Mouse (Mus musculus): ENCODE data around the gene Tprkb. TPM values are rescaled to one million over a fixed set of nuclear protein-coding genes. Genes with fewer than 3 reads are reported as not detected.
"Not testable (repeated sequence)": the region's sequence is repeated elsewhere in the genome, so short reads cannot be mapped to it uniquely, and the experiment has no call there.

Tprkb gene
- polyA plus RNA-seq, 1 experiment from 2014 or later: 37.6 TPM

DNA sequence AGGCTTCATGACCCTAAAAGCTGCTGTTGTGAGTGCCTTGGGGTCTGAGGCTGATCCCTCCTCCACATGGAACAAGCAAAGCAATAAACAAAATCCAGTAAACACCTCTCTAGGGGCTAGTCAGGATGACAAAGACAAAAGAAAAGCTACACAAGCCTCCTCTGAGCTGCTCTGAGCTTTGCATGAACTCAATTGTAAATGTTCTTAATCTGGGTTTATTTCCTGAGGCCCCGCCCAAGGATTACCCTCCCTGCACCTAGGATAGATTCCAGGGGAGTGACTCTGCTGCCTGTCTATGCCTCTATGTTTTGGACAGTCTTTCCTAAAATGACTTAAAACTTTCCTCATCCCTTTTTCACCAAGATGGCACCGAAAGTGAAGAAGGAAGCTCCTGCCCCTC is 22.7 kb upstream of the Tprkb start:
- ChIA-PET POLR2A (no interaction called here), CTCF (no interaction called here)
- TF ChIP-seq CTCF (IDR thresholded peaks at IDR 0.05): no peak
- H3K27me3 ChIP-seq: peaks cover 32% of the 10 kb centered on the region
- in situ Hi-C loops (cut with MboI; ENCODE audit: low pct_unique_long_range_greater_than_20kb): no loop called here
- no peak for DNase-seq (ENCODE audit: low read depth, low spot score)
- ATAC-seq: no peak

DNA sequence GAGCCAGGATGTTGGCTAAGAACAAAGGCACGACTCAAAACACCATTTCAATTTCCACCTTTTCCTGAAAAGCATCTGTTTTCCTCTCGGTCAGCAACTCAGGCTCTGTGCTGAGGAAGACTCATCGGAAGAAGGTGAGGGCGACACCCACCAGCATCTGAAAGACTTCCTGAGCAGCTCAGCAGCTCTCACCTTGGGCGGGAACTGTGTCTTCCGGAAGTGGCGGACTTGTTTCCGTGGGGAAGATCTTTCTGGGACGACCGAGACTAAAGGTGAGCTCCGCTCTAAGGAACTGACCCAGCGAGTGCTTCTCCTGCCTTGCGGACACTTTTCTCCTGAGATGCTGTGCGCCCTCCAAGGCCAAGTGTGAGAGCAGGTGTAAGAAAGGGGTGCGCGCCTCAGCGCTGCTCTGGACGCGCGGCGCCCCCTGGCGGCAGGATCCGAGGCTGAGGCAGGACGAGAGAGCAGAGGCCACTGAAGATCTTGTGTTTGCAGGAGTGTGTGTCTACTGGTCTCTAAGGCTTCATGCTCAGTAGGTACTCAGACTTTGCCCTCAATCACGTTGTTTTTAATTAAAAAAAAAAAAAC is 16.5 kb upstream of the Tprkb start:
- in situ Hi-C loops (cut with MboI; ENCODE audit: low pct_unique_long_range_greater_than_20kb); H3K27me3 ChIP-seq; POLR2A ChIA-PET; DNase-seq (ENCODE audit: low read depth, low spot score); ATAC-seq: not testable (repeated sequence)
- CTCF ChIA-PET: interaction anchor here (1.3 kb wide), 1 partner anchor 10 kb away, joined by 3 read pairs; no protein-coding TSS in a partner anchor
- peak; percentile 50 for TF ChIP-seq CTCF (IDR thresholded peaks at IDR 0.05)

DNA sequence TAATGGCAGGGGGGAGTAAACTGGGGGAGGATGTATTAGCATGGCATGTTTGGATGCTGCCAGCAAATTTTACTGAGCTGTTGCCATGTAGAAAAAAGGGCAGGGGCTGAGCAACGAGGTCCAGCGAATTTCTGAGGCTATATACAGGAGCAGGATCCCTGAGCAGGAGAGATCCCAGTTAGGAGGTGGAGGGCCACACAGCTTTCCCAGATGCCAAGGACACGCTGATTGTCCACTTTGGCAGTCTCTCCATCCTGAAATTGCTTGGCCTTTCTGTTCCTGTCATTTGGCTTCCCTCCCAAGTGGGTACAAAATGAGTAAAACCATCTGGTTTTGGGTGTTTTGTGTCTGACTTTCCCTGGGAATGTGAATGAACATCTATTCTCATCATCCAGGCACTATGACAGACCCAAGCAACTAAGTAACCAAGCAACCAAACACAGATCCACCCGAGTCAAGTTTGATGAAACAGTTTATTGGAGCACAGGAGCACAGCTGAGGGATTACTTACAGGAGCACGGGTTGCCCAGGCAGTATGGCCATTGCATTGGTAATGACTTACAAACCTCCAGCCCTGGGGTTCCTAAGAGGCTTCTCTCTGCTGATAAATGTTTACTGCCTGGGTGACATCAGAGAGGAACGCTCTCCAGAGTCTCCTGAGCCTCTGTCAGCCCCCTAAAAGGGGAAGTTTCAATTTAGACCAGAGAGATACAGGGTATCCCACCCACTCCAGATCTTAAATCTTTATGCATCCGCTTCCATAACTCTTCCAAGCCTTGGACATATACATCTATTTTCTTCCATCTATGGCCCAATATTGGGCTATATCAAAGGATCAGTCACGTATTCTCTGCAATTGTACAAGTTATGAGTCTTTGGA is 12.8 kb upstream of the Tprkb start:
- DNase-seq (ENCODE audit: low read depth, low spot score); POLR2A ChIA-PET; in situ Hi-C loops (cut with MboI; ENCODE audit: low pct_unique_long_range_greater_than_20kb); H3K27me3 ChIP-seq; ATAC-seq; CTCF ChIA-PET: not testable (repeated sequence)

DNA sequence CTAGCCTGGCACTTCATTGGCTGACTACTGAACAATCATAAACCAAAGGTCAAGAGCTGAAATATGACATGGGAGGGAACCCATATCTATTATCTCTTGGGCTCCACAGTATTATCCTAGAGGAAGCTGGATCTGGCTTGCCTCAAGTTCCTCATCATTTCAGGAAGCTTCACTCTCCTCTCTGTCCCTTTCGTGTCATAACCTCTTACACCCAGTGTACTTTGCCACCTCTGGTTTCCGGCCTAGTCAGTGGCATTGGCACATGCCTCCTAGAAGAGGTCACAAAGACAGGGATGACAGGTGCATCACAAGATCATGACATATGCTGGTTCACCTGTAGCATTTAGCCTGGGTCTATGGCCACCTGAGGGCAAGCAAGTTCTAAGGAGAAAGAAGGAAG is 9.4 kb upstream of the Tprkb start:
- H3K27me3 ChIP-seq: no peaks in the 10 kb centered on the region
- ChIA-PET POLR2A (no interaction called here), CTCF (no interaction called here)
- DNase-seq (ENCODE audit: low read depth, low spot score) (no peak), ATAC-seq (no peak)
- in situ Hi-C loops (cut with MboI; ENCODE audit: low pct_unique_long_range_greater_than_20kb): no loop called here
- no peak for TF ChIP-seq CTCF (IDR thresholded peaks at IDR 0.05)

DNA sequence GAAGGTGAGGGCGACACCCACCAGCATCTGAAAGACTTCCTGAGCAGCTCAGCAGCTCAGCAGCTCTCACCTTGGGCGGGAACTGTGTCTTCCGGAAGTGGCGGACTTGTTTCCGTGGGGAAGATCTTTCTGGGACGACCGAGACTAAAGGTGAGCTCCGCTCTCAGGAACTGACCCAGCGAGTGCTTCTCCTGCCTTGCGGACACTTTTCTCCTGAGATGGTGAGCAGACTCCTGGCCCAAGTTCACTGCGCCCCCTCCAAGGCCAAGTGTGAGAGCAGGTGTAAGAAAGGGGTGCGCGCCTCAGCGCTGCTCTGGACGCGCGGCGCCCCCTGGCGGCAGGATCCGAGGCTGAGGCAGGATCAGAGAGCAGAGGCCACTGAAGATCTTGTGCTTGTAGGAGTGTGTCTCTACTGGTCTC is 7.0 kb upstream of the Tprkb start, which contains the start of gene Nat8f4:
Gene Nat8f4 (minus strand): TSS at position 243 of the 420 bp plus-strand sequence.
- POLR2A ChIA-PET; DNase-seq (ENCODE audit: low read depth, low spot score); ATAC-seq; in situ Hi-C loops (cut with MboI; ENCODE audit: low pct_unique_long_range_greater_than_20kb); CTCF ChIA-PET; H3K27me3 ChIP-seq: not testable (repeated sequence)
- peak; percentile 82 for TF ChIP-seq CTCF (IDR thresholded peaks at IDR 0.05)

DNA sequence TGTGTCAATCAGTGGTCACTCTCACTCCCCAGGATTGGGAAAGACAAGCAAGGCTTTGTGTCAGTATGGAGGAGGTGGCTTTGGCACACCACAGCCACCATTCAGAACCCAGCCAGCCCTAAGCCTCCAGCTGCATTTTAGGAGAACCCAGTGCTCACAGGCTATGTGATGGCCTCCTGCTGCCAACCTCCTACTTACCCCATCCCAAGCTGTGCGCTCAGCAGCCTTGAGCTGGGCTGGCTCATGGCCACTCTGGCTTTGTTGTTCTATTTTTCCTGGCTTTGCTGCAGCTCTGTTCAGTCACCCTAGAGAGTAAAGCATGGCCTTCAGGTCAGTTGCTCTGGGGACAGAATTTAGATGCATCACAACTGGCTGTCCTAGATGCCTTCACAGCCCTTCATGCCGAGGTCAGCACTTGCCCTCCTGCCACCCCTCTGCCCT is 4.7 kb upstream of the Tprkb start:
- in situ Hi-C loops (cut with MboI; ENCODE audit: low pct_unique_long_range_greater_than_20kb); POLR2A ChIA-PET; DNase-seq (ENCODE audit: low read depth, low spot score); H3K27me3 ChIP-seq: not testable (repeated sequence)
- peak; percentile 38 for ATAC-seq
- CTCF ChIA-PET: interaction anchor here (1.7 kb wide), 1 partner anchor 17 kb away, joined by 3 read pairs; no protein-coding TSS in a partner anchor

DNA sequence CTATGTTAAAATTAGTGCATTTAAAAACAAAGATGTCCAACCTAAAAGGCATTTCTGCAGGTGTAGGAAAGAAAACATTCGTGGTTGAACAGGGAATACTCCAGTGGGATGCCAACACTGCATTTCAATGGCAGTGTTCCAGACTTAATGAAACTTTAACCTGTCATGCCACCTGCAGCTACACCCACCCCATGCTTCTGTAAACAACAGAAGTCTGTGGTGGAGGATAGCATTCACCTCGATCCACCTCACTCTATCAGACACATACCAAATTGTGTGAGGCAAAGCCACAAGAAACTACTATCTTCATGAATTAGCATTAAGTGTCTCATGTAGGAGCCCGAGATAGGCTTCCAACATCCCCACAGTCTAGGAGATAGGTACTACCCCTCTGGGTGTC is 3.3 kb upstream of the Tprkb start:
- in situ Hi-C loops (cut with MboI; ENCODE audit: low pct_unique_long_range_greater_than_20kb): no loop called here
- H3K27me3 ChIP-seq: no peaks in the 10 kb centered on the region
- CTCF ChIA-PET: interaction anchor here (1.6 kb wide), 1 partner anchor 28 kb away, joined by 3 read pairs; no protein-coding TSS in a partner anchor
- no peak for ATAC-seq
- no peak for DNase-seq (ENCODE audit: low read depth, low spot score)
- POLR2A ChIA-PET: no interaction called here
- TF ChIP-seq CTCF (IDR thresholded peaks at IDR 0.05): no peak

DNA sequence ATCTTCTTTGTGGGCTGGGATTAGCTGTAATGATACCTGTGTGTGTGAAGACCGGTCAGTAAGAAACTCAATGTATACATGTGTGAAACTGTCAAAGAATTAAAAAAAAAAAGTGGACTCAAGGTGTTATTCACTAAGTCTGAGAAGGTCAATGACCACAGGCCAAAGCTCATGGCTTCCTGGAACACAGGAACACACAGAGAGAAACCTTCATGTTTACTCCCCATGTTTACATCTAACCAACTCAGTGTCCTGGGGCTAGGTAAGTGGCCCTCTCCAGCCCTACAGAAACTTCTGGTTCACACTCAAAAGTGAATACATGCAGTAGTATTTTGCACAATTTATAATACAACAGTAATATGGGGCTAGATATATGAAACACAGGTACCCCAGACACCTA is 2.0 kb upstream of the Tprkb start:
- no peak for TF ChIP-seq CTCF (IDR thresholded peaks at IDR 0.05)
- no peak for ATAC-seq
- DNase-seq (ENCODE audit: low read depth, low spot score): no peak
- ChIA-PET CTCF (interaction anchor here (0.8 to 1.6 kb wide), 2 partner anchors 27 to 95 kb away, joined by 3 read pairs; no protein-coding TSS in a partner anchor), POLR2A (no interaction called here)
- H3K27me3 ChIP-seq: no peaks in the 10 kb centered on the region
- in situ Hi-C loops (cut with MboI; ENCODE audit: low pct_unique_long_range_greater_than_20kb): no loop called here

DNA sequence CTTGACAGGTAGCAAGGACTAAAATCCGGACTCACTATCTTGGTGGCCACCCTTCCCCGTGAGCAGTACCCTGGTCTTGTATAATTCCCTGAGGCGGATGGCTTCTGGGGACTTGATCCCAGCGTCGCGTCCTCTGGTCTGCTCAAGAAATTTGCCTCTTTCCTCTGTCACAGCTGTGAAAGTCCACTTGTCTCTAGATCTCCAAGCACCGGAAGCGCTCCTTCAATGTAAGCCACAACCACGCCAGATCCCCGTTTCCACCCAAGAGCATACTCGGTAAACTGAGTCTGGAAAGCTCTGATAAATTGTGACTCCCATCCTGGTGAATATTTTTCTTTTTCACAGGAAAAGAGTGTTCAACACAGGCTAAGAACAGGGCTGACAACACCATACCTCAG is 3.5 kb downstream of the Tprkb start:
- ChIA-PET POLR2A (interaction anchor here (0.7 to 0.9 kb wide), 3 partner anchors 11 to 92 kb away, joined by 3 read pairs; no protein-coding TSS in a partner anchor), CTCF (interaction anchor here (1.0 to 2.3 kb wide), 3 partner anchors 8 to 450 kb away, joined by 3 to 15 read pairs (median 4); no protein-coding TSS in a partner anchor)
- DNase-seq (ENCODE audit: low read depth, low spot score) (no peak), ATAC-seq (no peak)
- TF ChIP-seq CTCF (IDR thresholded peaks at IDR 0.05): no peak
- H3K27me3 ChIP-seq: no peaks in the 10 kb centered on the region
- in situ Hi-C loops (cut with MboI; ENCODE audit: low pct_unique_long_range_greater_than_20kb): no loop called here

DNA sequence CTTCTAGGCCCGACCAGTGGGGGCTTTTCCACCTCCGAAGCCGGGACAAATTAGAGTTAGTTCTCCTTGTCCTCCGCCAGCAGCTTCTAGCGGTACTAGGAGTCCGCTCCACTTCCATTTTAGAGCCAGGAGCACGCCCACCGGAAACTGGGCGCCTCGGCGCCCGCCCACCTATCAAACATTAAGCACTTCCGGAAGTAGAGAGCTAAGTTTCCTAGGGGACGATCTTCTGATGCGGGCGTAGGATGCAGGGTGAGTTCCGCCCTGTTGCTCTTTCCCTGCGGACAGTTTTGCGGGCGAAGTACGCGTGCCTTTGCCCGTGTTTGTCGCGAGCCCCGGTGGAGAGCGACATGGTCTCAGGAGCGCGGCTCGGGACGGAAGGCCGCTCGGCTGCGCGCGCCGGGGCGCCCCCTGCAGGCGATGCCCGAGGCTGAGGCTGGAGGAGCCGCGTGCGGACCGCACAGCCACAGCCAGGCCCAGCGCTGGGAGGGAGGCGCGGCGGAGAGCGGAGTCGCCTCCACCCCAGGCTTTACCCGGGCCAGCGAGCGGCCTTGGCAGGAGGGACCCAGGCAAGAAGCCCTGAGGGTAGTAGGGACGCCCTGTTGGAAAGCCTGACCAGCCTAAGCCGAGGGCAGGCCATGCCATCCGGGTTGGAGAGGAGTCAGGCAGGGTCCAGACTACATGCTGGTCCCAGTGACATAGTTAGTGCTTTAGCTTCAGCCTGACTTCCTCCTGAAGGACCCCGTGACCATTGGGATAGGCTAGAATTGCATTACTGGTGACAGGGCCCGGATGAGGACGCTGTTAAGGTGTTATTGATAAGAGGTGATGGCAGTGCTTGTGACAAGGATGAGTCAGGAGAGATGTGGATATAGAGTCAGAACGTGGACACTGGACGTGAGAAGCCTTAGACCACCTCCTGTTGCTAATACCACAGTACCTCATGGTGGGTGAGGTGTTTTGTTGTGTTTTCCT is 4.2 kb downstream of the Tprkb start, which contains the start of gene Nat8f1:
Gene Nat8f1 (minus strand): TSS at position 149 of the 975 bp plus-strand sequence.
- peak; percentile 99 for TF ChIP-seq CTCF (IDR thresholded peaks at IDR 0.05)
- in situ Hi-C loops (cut with MboI; ENCODE audit: low pct_unique_long_range_greater_than_20kb); H3K27me3 ChIP-seq: not testable (repeated sequence)
- ATAC-seq (peak; percentile 95), DNase-seq (ENCODE audit: low read depth, low spot score) (peak; percentile 71)
- POLR2A ChIA-PET: interaction anchor here (0.9 to 1.0 kb wide), 3 partner anchors 12 to 87 kb away, joined by 3 read pairs; no protein-coding TSS in a partner anchor
- CTCF ChIA-PET: interaction anchor here (1.0 to 2.3 kb wide), 3 partner anchors 8 to 451 kb away, joined by 3 to 15 read pairs (median 4); no protein-coding TSS in a partner anchor
